Mouse (Mus musculus) A20 (cell line): ENCODE measurements at regions not wholly inside any gene's neighbourhood (a gene's known extent, or its start where the extent isn't known, plus 50 kb on each side); places are given as distances from the start of the nearest gene placed in this dataset.

Experiments used
- DNase-seq: peaks from one replicate; pipeline ENCODE4 v3.0.0-alpha.2; 2011; ENCODE audit warnings: low read depth, low spot score

- no peak for DNase-seq
Observed at GRCm38 (mm10) chr19:35263101-35263500, 340.9 kb downstream of the Kif20b start.

DNA sequence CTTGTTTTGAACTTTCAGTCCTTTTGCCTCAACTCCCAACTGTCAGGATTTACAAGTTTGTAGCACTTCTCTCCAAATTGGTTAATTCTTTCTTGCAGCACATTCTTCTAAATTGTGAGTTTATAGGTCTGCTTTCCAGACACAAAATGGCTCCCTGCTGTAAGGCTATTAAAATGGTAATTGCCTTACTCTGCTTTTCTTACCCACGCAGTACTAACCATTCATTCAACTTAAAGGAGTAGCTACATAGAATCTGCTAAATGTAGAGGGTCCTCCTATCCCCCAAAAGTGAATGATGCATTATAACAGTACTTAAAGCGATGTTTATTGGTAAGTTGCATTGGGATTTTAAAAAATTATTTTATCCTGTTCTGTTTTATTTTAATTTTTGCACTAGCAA lies 356.2 kb downstream of the Kif20b start:
- DNase-seq, result no peak

DNA sequence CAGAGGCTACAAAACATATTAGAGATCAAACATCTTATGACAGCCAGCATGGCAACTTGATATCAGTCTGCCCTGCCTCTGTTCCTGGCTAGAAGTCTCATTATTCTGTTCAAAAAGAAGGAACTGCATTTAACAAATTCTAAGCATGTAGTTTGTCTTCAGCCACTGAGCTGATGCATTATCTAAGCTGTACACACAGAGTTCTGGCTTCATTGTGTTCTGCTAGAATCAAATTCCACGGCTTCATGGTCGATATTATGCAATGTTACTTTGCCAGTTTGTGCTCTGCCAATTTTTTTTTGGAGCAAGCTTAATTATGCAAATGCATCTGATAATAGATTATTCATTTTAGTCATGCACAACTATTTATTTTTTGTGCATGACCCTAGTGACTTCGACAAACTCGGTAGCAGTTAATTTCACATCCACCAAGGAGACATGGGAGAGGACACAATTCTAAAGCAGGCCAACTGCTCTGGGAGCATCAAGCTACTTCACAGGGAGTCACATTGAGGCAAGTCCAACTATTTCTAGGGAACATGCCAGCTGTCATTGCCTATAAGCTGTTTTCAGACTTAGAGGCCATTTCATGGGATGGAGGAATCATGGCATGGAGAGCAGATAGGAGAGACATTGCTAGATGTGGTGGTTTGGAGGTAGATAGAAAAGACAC lies 360.8 kb downstream of the Kif20b start:
- DNase-seq, result no peak

GRCm38 (mm10) chr19:35298846-35299245 lies 376.7 kb downstream of the Kif20b start:
- DNase-seq, result no peak

DNA sequence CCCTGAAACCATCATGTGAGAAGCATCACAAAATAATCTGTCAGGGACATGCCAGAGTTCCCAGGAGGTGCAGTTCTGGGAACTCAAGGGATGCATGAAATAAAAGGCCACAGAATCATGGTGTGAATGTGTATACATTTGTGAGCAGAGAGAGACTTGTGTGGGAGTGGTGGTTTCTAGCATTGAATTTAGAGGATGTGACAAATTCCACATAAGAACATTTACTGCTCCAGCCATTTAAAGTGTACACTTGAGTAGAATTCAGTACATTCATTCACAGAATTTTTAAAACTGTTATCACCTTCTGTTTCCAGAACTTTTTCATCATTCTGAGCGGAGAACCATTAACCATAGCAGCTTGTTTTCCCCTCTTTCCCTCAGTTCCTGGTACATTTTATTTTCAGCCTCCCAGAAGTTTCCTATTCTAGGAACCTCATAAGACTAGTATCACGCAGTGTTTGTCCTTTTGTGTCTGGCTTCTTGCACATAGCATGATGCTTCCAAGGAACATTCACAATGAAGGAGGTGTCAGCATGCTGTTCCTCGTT lies 380.6 kb downstream of the Kif20b start:
- DNase-seq, result no peak
